Mouse (Mus musculus) hindbrain, embryonic 11.5 days (tissue): ENCODE data around the gene Vangl1. TPM values are rescaled to one million over a fixed set of nuclear protein-coding genes. Genes with fewer than 3 reads are reported as not detected.

Experiments
- ATAC-seq: fragments of 200-750 bp; cut with Nextera tagmentation; 2 replicates; pipeline ENCODE4 v1.8.0; 2017; ENCODE audit warnings: mild to moderate bottlenecking, moderate TSS enrichment, moderate library complexity; ENCODE audit not compliant: low FRiP score
- DNase-seq: peaks from one replicate; pipeline ENCODE4 v3.0.0-alpha.2; 2015; ENCODE audit warnings: low spot score
- H3K27ac ChIP-seq: fragments of 300-500 bp; sonication (generic); 2 replicates; pipeline ENCODE4 v1.5.1; 2014; ENCODE audit warnings: mild to moderate bottlenecking, low read depth, low read length
- H3K27me3 ChIP-seq: fragments of 300-500 bp; sonication (generic); 2 replicates; pipeline ENCODE4 v1.6.1; 2014; ENCODE audit warnings: mild to moderate bottlenecking, low read length, moderate library complexity, mixed read lengths; ENCODE audit not compliant: control insufficient read depth, insufficient read depth
- H3K36me3 ChIP-seq: fragments of 300-500 bp; sonication (generic); 2 replicates; pipeline ENCODE4 v1.6.1; 2014; ENCODE audit warnings: mild to moderate bottlenecking, low read length, moderate library complexity, mixed read lengths; ENCODE audit not compliant: control insufficient read depth, insufficient read depth
- H3K4me1 ChIP-seq: fragments of 300-500 bp; sonication (generic); replicated peaks from 2 replicates; pipeline ENCODE4 v1.6.1; 2014; ENCODE audit warnings: low read length, mixed read lengths; ENCODE audit not compliant: control insufficient read depth, insufficient read depth
- H3K4me2 ChIP-seq: fragments of 300-500 bp; sonication (generic); replicated peaks from 2 replicates; pipeline ENCODE4 v1.6.1; 2014; ENCODE audit warnings: mild to moderate bottlenecking, low read depth, low read length
- H3K4me3 ChIP-seq: fragments of 300-500 bp; sonication (generic); 2 replicates; pipeline ENCODE4 v1.5.1; 2014; ENCODE audit warnings: low read depth, low read length
- H3K9ac ChIP-seq: fragments of 300-500 bp; sonication (generic); 2 replicates; pipeline ENCODE4 v1.6.1; 2014; ENCODE audit warnings: low read depth, low read length
- H3K9me3 ChIP-seq: fragments of 300-500 bp; sonication (generic); 2 replicates; pipeline ENCODE4 v1.6.1; 2016; ENCODE audit warnings: low read length; ENCODE audit not compliant: control insufficient read depth
- WGBS: fragments of 180-500 bp; shearing (Covaris S2); extraction: QIAGEN DNeasy Blood & Tissue Kit; methylation state at CpG from one replicate; pipeline ENCODE4 v1.1.7; 2014; 5-methylcytosine and 5-hydroxymethylcytosine counted together
- polyA plus RNA-seq: library from polyadenylated mRNA; unstranded; fragments of >200 nt; fragmentation: Nextera tagmentation; extraction: Ambion mirVana; gene quantifications from 2 replicates; pipeline ENCODE4 v1.2.1, GENCODE M21; 2014

Vangl1 gene
- polyA plus RNA-seq, 1 experiment from 2014 or later = 12.3 TPM

- Histone ChIP-seq H3K36me3 (no peaks in the 10 kb centered on the region), H3K9ac (no peak overlapping the region), H3K4me2 (no peak overlapping the region), H3K4me3 (no peak overlapping the region), H3K4me1 (no peaks in the 10 kb centered on the region), H3K9me3 (no peaks in the 10 kb centered on the region), H3K27me3 (no peaks in the 10 kb centered on the region), H3K27ac (no peak overlapping the region)
- DNase-seq (no peak), ATAC-seq (no peak)
- 55% methylated on average over 7 of the region's 7 CpGs for WGBS
Measured at GRCm38 (mm10) chr3:102149941-102150340, 54.6 kb downstream of the Vangl1 start.

- Histone ChIP-seq H3K4me2 (no peak overlapping the region), H3K9ac (no peak overlapping the region), H3K4me3 (no peak overlapping the region), H3K36me3 (no peaks in the 10 kb centered on the region), H3K27me3 (no peaks in the 10 kb centered on the region), H3K27ac (no peak overlapping the region), H3K4me1 (no peaks in the 10 kb centered on the region), H3K9me3 (no peaks in the 10 kb centered on the region)
- 81% methylated on average over 4 of the region's 4 CpGs for WGBS
- ATAC-seq (no peak), DNase-seq (no peak)
Measured at GRCm38 (mm10) chr3:102147189-102147588, 57.3 kb downstream of the Vangl1 start.

- no peaks in the 10 kb centered on the region for H3K4me1 ChIP-seq
- DNase-seq = no peak
- no peak overlapping the region for H3K27ac ChIP-seq
- H3K4me2 ChIP-seq = no peak overlapping the region
- no peak for ATAC-seq
- H3K9me3 ChIP-seq = no peaks in the 10 kb centered on the region
- H3K4me3 ChIP-seq = no peak overlapping the region
- no peak overlapping the region for H3K9ac ChIP-seq
- no peaks in the 10 kb centered on the region for H3K36me3 ChIP-seq
- no peaks in the 10 kb centered on the region for H3K27me3 ChIP-seq
- WGBS = 75% methylated on average over 6 of the region's 6 CpGs
Measured at GRCm38 (mm10) chr3:102146428-102146827, 58.1 kb downstream of the Vangl1 start.

- Histone ChIP-seq H3K4me2 (no peak overlapping the region), H3K4me1 (no peaks in the 10 kb centered on the region), H3K9ac (no peak overlapping the region), H3K27me3 (no peaks in the 10 kb centered on the region), H3K36me3 (no peaks in the 10 kb centered on the region), H3K27ac (no peak overlapping the region), H3K9me3 (no peaks in the 10 kb centered on the region), H3K4me3 (no peak overlapping the region)
- no peak for DNase-seq
- ATAC-seq = no peak
- 35% methylated on average over 6 of the region's 6 CpGs for WGBS
Measured at GRCm38 (mm10) chr3:102145645-102146386, 58.7 kb downstream of the Vangl1 start.

- no peak for ATAC-seq
- H3K4me3 ChIP-seq = no peak overlapping the region
- no peaks in the 10 kb centered on the region for H3K36me3 ChIP-seq
- H3K27ac ChIP-seq = no peak overlapping the region
- no peak for DNase-seq
- no peaks in the 10 kb centered on the region for H3K4me1 ChIP-seq
- no peak overlapping the region for H3K9ac ChIP-seq
- no peak overlapping the region for H3K4me2 ChIP-seq
- WGBS = 100% methylated on average over 4 of the region's 4 CpGs
- no peaks in the 10 kb centered on the region for H3K27me3 ChIP-seq
- H3K9me3 ChIP-seq = no peaks in the 10 kb centered on the region
Measured at GRCm38 (mm10) chr3:102144401-102144800, 60.1 kb downstream of the Vangl1 start.

GRCm38 (mm10) chr3:102143536-102143935 is 61.0 kb downstream of the Vangl1 start:
- H3K27ac ChIP-seq = no peak overlapping the region
- DNase-seq = no peak
- no peaks in the 10 kb centered on the region for H3K4me1 ChIP-seq
- H3K4me3 ChIP-seq = no peak overlapping the region
- H3K9ac ChIP-seq = no peak overlapping the region
- H3K4me2 ChIP-seq = no peak overlapping the region
- no peak for ATAC-seq
- H3K9me3 ChIP-seq = no peaks in the 10 kb centered on the region
- H3K27me3 ChIP-seq = no peaks in the 10 kb centered on the region
- 87% methylated on average over 3 of the region's 3 CpGs for WGBS
- H3K36me3 ChIP-seq = no peaks in the 10 kb centered on the region

- H3K36me3 ChIP-seq = no peaks in the 10 kb centered on the region
- 95% methylated on average over 4 of the region's 4 CpGs for WGBS
- no peak overlapping the region for H3K27ac ChIP-seq
- H3K4me2 ChIP-seq = no peak overlapping the region
- H3K4me1 ChIP-seq = no peaks in the 10 kb centered on the region
- DNase-seq = no peak
- ATAC-seq = no peak
- H3K9ac ChIP-seq = no peak overlapping the region
- no peaks in the 10 kb centered on the region for H3K9me3 ChIP-seq
- no peaks in the 10 kb centered on the region for H3K27me3 ChIP-seq
- no peak overlapping the region for H3K4me3 ChIP-seq
Measured at GRCm38 (mm10) chr3:102142947-102143346, 61.5 kb downstream of the Vangl1 start.

- DNase-seq (no peak), ATAC-seq (no peak)
- Histone ChIP-seq H3K9me3 (no peaks in the 10 kb centered on the region), H3K27ac (no peak overlapping the region), H3K36me3 (no peaks in the 10 kb centered on the region), H3K4me1 (0 out of 2 replicates have a peak, but pooled peaks cover 2% of the 10 kb centered on the region), H3K27me3 (no peaks in the 10 kb centered on the region), H3K4me3 (no peak overlapping the region), H3K9ac (no peak overlapping the region), H3K4me2 (no peak overlapping the region)
- WGBS = 34% methylated on average over 6 of the region's 6 CpGs
Measured at GRCm38 (mm10) chr3:102141893-102142292, 62.6 kb downstream of the Vangl1 start.

- H3K4me1 ChIP-seq = 0 out of 2 replicates have a peak, but pooled peaks cover 2% of the 10 kb centered on the region
- no peak overlapping the region for H3K4me3 ChIP-seq
- ATAC-seq (no peak), DNase-seq (no peak)
- no peak overlapping the region for H3K4me2 ChIP-seq
- no peak overlapping the region for H3K27ac ChIP-seq
- H3K9me3 ChIP-seq = no peaks in the 10 kb centered on the region
- no peak overlapping the region for H3K9ac ChIP-seq
- 69% methylated on average over 2 of the region's 2 CpGs for WGBS
- no peaks in the 10 kb centered on the region for H3K27me3 ChIP-seq
- no peaks in the 10 kb centered on the region for H3K36me3 ChIP-seq
Measured at GRCm38 (mm10) chr3:102141451-102141850, 63.0 kb downstream of the Vangl1 start.
